ENCODE assay signal across 12 mouse cellular contexts in genomic region chr12:82998682-82999332, GRCm38 (mm10).
DNase-seq lines count a peak whose midpoint lies in the region; ATAC-seq and TF ChIP-seq lines count a peak whose summit lies in the region.
"Had no signal": no experiment of that assay in that cellular context is flagged by ENCODE, and none has a peak within 500 bp of the region (broad histone marks: within the 10 kb centered on the region; RNA-seq: fewer than 3 reads in every experiment).

No protein-coding gene starts in this region.

- H3K27me3 ChIP-seq in neural tube, embryonic 15.5 days (replicated peaks), result no peaks in the 10 kb centered on the region
- H3K27me3 ChIP-seq: lung, embryonic 15.5 days had no signal

- H3K9ac ChIP-seq in neural tube, embryonic 15.5 days (replicated peaks), result no peak overlapping the region
- H3K9ac ChIP-seq: limb, embryonic 12.5 days; lung, embryonic 15.5 days had no signal

- no peaks in the 10 kb centered on the region for H3K9me3 ChIP-seq in neural tube, embryonic 15.5 days (replicated peaks)
- H3K9me3 ChIP-seq: limb, embryonic 12.5 days; lung, embryonic 15.5 days had no signal

- H3K4me2 ChIP-seq in neural tube, embryonic 15.5 days, result no peak overlapping the region
- H3K4me2 ChIP-seq: limb, embryonic 12.5 days; lung, embryonic 15.5 days had no signal

- no peak for ATAC-seq in neural tube, embryonic 15.5 days (ENCODE audit: low FRiP score)

- peaks cover 9% of the 10 kb centered on the region for H3K4me1 ChIP-seq in brown adipose tissue, adult 24 weeks (ENCODE audit: control insufficient read depth, insufficient read depth, insufficient read length, low read length)
- no peaks in the 10 kb centered on the region for H3K4me1 ChIP-seq in neural tube, embryonic 15.5 days
- H3K4me1 ChIP-seq: lung, embryonic 15.5 days had no signal

- H3K4me3 ChIP-seq in gastrocnemius, adult 2 months, result no peak overlapping the region
- H3K4me3 ChIP-seq in brown adipose tissue, adult 24 weeks (ENCODE audit: insufficient read depth, low read depth, low read length), result no peak overlapping the region
- no peak overlapping the region for H3K4me3 ChIP-seq in neural tube, embryonic 15.5 days (replicated peaks)
- H3K4me3 ChIP-seq: limb, embryonic 12.5 days; lung, embryonic 15.5 days had no signal

- DNase-seq in gastrocnemius, adult 2 months, result peak; percentile 43
- DNase-seq in gastrocnemius, postnatal 14 days, result no peak
- DNase-seq in right cerebral cortex, adult 18-20 months, result peak; percentile 21
- DNase-seq in right cerebral cortex, postnatal 14 days, result no peak
- DNase-seq in heart, postnatal 36 days, result peak; percentile 47 to 54
- no peak for DNase-seq in cerebellum, postnatal 36 days
- DNase-seq: cerebellum, postnatal 10 days; kidney, adult 18-20 months had no signal

- no peaks in the 10 kb centered on the region for H3K36me3 ChIP-seq in neural tube, embryonic 15.5 days
- H3K36me3 ChIP-seq: limb, embryonic 12.5 days; lung, embryonic 15.5 days had no signal

- intact Hi-C loops in gastrocnemius, adult 2 months (cut with DNase I), result no loop called here
- intact Hi-C loops in gastrocnemius, postnatal 14 days (cut with DNase I; ENCODE audit: low total_unique reads), result no loop called here
- intact Hi-C loops in heart, postnatal 36 days (cut with DNase I), result loop anchor here (5.0 kb wide), 1 partner anchor 37 kb away; no protein-coding TSS in a partner anchor

- H3K27ac ChIP-seq in gastrocnemius, adult 2 months, result peak overlapping the region; percentile 35; the same call in 1 of the 2 replicates
- H3K27ac ChIP-seq in brown adipose tissue, adult 24 weeks (replicated peaks; ENCODE audit: low read depth, low read length), result 0 out of 2 replicates have a peak overlapping the region, but pooled peaks have one; percentile 12
- no peak overlapping the region for H3K27ac ChIP-seq in neural tube, embryonic 15.5 days (replicated peaks)
- H3K27ac ChIP-seq: limb, embryonic 12.5 days; lung, embryonic 15.5 days had no signal

- 94% methylated on average over 10 of the region's 10 CpGs for WGBS in neural tube, embryonic 15.5 days

- no peak for TF ChIP-seq CTCF in gastrocnemius, adult 2 months (IDR thresholded peaks at IDR 0.05)

Comparison
In these comparisons a context has a peak if more than half of its experiments do, and no peak if none do; other contexts are left out.
1. DNase-seq: peak in gastrocnemius, adult 2 months (single experiment), right cerebral cortex, adult 18-20 months (single experiment) and heart, postnatal 36 days (2 of 2); none in gastrocnemius, postnatal 14 days (single experiment), right cerebral cortex, postnatal 14 days (single experiment) and cerebellum, postnatal 36 days (0 of 2).